Mouse (Mus musculus): ENCODE data around the gene Fscn2. TPM values are rescaled to one million over a fixed set of nuclear protein-coding genes. Genes with fewer than 3 reads are reported as not detected.

Fscn2 gene
- total RNA-seq, 2 experiments from 2014 or later = 0.16 to 0.39 TPM

DNA sequence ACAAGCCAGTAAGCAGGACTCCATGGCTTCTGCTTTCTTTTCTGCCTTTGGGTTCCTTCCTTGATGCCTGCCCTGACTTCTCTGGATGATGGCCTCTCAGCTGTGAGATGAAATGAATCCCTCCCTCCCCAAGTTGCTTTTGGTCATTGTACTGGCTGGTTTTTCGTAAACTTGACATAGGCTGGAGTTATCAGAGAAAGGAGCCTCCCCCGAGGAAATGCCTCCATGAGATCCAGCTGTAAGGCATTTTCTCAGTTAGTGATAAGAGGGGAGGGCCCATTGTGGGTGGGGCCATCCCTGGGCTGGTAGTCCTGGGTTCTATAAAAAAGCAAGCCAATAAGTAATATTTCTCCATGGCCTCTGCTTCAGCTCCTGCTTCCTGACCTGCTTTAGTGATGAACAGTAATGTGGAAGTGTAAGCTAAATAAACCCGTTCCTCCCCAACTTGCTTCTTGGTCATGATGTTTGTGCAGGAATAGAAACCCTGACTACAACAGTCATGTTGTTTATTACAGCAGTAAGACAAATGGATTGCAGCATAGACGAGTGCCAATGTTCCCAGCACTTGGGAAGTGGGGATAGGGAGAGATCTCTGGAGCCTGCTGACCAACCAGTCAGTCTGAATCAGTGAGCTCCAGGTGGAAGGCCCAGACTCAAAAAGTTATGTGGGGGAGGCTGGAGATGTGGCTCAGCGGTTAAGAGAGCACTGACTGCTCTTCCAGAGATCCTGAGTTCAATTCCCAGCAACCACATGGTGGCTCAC, 5.9 kb upstream of the Fscn2 start:
- DNase-seq = peak; percentile 3
- intact Hi-C loops (cut with DNase I; ENCODE audit: low total_unique reads) = no loop called here

DNA sequence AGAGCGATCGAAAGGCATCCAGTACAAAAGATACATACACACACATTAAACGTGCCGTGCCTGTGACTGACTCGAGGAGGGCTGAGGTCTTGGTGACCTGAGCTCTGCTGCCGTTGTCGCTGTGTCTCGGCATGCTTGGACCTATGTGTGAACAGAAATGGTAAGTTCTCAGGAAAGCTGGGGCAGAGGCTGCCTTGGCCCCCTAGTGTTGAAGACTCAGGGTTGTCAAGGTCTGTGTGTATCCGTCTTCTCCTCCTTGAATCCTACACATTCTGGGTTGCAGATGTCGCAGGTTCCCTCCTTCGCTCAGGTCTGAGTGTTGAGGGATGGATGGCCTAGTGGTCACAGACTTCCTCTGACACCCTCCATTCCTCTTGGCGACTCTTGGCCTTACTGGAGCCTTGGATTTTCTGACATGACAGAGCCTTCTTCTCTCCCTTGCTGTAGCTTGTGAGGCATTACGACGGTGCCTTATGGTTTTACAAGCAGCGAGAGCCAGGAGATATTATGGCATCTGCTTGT, 5.0 kb upstream of the Fscn2 start:
- DNase-seq = peak; percentile 10
- intact Hi-C loops (cut with DNase I; ENCODE audit: low total_unique reads) = no loop called here

DNA sequence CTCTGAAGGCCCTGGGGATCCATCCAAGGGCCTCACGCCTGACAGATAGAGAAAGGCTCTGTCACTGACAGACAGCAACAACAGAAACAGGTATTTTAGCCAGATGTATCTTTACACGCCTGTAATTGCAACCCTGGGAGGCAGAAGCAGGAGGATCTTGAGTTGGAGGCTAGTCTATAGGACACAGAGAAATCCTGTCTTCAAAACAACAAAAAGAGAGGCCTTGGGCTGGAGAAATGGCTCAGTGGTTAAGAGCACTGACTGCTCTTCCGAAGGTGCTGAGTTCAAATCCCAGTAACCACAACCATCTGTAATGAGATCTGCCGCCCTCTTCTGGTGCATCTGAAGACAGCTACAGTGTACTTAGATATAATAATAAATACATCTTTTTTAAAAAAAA, 4.4 kb upstream of the Fscn2 start:
- intact Hi-C loops (cut with DNase I; ENCODE audit: low total_unique reads) = no loop called here

GRCm38 (mm10) chr11:120357791-120358401, 3.4 kb upstream of the Fscn2 start:
- peak; percentile 72 for DNase-seq
- intact Hi-C loops (cut with DNase I; ENCODE audit: low total_unique reads) = no loop called here

More for the DNA sequence above, 4.4 kb upstream of the Fscn2 start:
- no peak for DNase-seq

- DNase-seq = no peak
Observed at GRCm38 (mm10) chr11:120359391-120359790, 1.9 kb upstream of the Fscn2 start.

GRCm38 (mm10) chr11:120360062-120360461, 1.3 kb upstream of the Fscn2 start:
- peak; percentile 81 for DNase-seq
- intact Hi-C loops (cut with DNase I; ENCODE audit: low total_unique reads) = no loop called here

More at GRCm38 (mm10) chr11:120359391-120359790, 1.9 kb upstream of the Fscn2 start:
- intact Hi-C loops (cut with DNase I; ENCODE audit: low total_unique reads) = no loop called here

GRCm38 (mm10) chr11:120360755-120361154, 579 bp upstream of the Fscn2 start:
- intact Hi-C loops (cut with DNase I; ENCODE audit: low total_unique reads) = no loop called here
- no peak for DNase-seq

DNA sequence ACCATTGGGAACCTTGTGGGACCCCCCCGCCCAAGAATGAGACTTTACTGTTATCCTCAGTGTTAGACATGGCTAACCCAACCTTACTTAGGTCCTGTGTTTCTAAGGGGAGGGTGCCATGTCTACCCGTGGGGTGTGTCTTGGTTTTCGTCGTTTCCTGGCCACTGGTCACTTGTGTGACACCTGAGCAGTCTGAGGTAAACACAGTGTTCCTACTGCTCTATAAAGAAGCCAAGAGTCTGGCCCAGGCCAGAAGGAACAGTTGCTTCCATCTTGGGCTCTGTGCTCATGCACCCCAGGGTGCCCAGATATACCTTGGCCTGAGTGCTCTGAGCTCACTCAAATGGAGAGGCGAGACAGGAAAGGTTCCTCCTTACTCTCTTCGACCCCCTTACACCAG, 1.6 kb downstream of the Fscn2 start:
- intact Hi-C loops (cut with DNase I; ENCODE audit: low total_unique reads) = no loop called here
- DNase-seq = no peak

DNA sequence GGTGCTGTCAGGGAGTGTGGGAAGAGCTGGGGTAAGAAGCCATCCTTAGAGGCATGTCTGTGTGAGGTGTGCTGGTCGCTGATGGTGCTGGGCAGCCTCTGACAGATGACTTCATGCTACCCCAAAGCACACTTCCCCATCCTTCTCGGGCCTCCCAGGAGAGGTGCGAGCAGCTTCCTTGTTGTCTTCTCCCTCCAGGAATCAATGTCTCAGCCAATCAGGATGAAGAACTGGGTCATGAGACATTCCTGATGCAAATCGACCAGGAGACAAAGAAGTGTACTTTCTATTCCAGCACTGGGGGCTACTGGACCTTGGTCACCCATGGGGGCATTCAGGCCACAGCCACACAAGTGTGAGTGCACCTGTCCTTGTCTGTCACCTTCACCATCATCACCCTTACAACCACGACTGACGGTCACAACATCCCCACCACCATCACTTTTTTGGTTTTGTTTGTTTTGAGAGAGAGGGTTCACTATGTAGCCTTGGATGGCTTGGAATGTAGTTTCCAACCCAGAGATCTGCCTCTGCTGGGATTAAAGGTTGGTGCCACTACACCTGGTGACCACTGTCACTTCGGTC, 5.2 kb downstream of the Fscn2 start:
- intact Hi-C loops (cut with DNase I; ENCODE audit: low total_unique reads) = no loop called here
- DNase-seq = no peak

DNA sequence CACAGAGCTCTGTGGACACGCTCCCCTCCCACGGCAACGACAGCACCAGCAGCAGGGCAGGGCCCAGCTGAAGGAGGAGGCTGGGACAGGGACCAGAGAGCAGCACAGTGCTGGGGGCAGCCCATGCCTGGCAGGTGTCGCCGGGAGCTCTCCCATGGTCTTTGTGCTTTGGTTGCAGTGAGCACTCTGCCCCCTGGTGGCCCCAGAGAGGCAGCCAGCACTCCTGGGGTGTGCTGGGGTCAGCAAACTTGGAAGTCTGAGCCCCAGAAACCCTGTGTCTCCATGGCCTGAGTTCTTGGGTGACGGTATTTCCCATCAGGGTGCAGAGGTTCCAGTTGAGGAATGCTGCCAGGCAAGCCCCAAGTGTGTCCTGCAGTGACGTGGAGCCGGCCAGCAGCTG, 8.3 kb downstream of the Fscn2 start:
- DNase-seq = peak; percentile 78
- intact Hi-C loops (cut with DNase I; ENCODE audit: low total_unique reads) = no loop called here

- intact Hi-C loops (cut with DNase I; ENCODE audit: low total_unique reads) = no loop called here
- DNase-seq = no peak
Observed at GRCm38 (mm10) chr11:120373025-120373424, 11.7 kb downstream of the Fscn2 start.

DNA sequence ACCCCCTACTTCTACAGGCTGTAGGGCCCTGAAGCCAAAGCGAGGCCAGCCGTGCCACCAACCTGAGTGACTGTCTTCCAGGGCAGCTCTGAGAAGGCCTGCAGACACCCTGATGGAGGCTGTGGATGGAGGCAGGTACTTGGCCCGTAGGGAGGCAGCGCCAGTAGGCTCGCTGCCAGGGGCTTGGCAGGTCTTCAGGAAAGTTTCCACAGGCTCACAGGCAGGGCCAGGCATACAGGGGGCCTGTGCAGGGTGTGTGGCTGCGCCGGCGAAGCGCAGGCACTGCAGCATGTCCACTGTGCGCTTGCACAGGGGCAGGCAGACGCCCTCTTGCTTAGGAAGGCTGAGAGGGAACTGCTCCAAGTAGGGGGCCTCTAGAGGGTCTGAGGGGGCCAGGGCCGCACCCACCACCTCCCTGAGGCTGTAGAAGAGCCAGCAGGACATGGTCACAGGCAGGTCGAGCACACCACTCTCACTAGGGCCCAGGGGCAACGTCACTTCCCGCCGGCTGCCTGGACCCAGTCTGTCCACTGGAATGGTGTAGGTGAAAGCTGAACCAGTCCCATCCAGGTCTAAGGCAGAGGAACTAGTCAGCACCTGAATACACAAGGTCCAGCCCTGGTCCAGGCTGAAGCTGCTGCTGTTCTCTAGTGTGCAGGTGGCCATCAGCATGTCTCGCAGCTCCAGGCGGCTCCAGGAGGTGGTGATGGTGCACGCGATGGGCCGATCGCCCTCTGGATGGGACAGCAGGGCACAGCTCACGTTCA, 12.7 kb downstream of the Fscn2 start:
- intact Hi-C loops (cut with DNase I; ENCODE audit: low total_unique reads) = no loop called here
- no peak for DNase-seq

DNA sequence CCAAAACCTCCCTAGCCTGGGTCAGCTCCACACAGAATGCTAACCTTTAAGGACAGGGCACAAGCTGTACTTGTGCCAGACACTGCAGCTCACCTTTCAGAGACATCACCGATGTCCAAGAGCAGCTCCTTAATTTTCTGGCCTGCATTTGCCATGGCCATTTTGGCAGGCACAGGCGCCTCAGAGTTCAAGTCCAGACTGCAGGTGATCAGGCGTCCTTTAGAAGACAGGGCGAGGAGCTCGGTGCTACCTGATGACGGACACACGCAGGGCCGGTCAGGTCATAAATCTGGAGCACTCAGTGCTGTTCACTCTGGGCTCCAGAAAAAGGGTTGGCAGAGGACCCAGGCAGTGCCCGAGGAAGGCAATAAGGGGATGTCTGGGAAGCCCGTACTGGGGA, 14.0 kb downstream of the Fscn2 start:
- intact Hi-C loops (cut with DNase I; ENCODE audit: low total_unique reads) = no loop called here

DNA sequence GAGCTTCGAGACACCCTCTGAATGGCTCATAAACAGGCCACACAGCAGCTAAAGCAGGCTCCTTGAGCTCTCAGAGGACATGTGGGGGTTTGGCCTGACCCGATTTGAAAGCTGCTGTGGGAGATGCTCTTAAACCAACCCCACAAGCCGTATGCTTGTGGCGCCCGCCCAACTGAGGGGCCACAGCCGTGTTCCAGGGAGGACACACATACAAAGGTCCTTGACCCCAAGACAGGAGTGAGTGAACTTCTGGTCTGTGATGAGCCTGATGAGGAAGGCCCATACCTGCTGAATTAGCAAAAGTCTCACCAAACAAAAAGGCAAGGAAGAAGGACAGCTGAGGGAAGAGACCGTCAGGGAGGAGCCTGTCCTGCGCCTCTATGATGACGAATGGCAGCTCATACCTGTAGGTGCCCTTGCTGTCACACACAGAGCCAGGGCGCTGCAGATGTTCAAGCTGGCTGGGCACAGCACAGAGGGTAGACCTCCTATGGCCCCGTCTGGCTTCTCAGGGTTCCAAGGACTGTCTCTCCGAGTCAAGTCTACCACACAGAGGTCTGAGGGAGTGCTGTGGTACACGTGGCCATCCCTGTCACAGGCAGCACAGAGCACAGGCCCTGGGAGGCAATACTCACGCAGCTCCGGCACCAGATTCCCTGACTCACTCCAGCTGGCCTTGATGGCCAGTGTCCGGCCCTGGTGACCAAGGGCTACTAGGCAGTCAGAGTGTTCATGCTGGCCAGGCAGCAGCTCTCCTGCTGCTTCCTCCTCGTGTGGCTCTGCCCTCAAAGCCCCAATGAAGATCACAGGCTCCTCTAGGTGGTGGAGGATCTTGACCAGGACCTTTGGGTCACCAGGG, 15.2 kb downstream of the Fscn2 start:
- intact Hi-C loops (cut with DNase I; ENCODE audit: low total_unique reads) = no loop called here
- peak; percentile 3 for DNase-seq

More for the DNA sequence above, 14.0 kb downstream of the Fscn2 start:
- DNase-seq = no peak

DNA sequence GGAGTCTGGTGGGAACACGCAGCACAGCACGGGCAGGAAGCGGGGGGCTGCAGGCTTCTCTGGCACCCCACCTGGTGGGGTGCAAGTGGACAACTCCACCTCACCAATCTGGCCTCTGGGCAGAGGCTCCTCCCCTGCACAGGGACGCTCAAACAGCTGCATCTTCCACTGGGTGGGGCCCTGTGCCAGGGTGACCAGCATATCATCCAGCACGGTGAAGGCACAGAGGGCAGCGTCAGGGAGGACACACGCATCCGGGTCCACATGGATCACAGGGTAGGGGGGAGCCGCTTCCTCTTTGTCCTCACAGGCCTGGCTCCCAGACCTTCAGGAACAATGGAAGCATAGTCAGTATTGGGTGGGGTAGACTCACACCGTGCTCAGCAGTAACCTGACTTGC, 16.0 kb downstream of the Fscn2 start:
- intact Hi-C loops (cut with DNase I; ENCODE audit: low total_unique reads) = no loop called here
- peak; percentile 39 for DNase-seq

GRCm38 (mm10) chr11:120378031-120378610, 16.8 kb downstream of the Fscn2 start:
- intact Hi-C loops (cut with DNase I; ENCODE audit: low total_unique reads) = no loop called here
- DNase-seq = peak; percentile 41

GRCm38 (mm10) chr11:120378611-120379540, 17.5 kb downstream of the Fscn2 start, which contains the start of gene Faap100:
TSS of gene Faap100 (minus strand) at chr11:120378764.
- peak; percentile 92 for DNase-seq
- intact Hi-C loops (cut with DNase I; ENCODE audit: low total_unique reads) = no loop called here
